Mouse (Mus musculus) kidney, adult 9 months (tissue): ENCODE measurements at regions not wholly inside any gene's neighbourhood (a gene's known extent, or its start where the extent isn't known, plus 50 kb on each side); places are given as distances from the start of the nearest gene placed in this dataset.
"Not testable (repeated sequence)": the region's sequence is repeated elsewhere in the genome, so short reads cannot be mapped to it uniquely, and the experiment has no call there.

Source experiments
- DNase-seq: peaks from one replicate; pipeline ENCODE4 v3.0.0; 2022

- no peak for DNase-seq
These were observed 132.9 kb downstream of the Tfec start for GRCm38 (mm10) chr6:16765354-16765753.

DNA sequence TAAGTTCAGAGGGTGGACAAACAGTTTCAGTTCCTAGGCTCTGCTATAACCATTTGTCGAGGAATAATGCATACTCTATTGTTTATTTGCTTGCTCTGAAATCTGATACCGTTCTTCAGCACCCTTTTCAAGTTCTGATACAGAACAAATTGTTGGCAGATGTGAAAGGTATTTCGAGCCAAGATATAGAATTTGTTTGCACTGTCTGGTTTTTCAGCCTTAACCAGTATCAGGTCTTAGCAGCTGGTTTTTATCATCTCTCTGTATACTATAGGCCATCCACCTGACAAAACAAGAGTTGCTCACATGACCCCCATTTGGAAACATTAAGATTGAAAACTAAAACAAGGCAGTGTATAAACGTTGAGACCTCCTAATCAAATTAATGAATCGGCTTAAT lies 133.5 kb downstream of the Tfec start:
- no peak for DNase-seq

GRCm38 (mm10) chr6:16755044-16755443 lies 143.2 kb downstream of the Tfec start:
- not testable (repeated sequence) for DNase-seq

DNA sequence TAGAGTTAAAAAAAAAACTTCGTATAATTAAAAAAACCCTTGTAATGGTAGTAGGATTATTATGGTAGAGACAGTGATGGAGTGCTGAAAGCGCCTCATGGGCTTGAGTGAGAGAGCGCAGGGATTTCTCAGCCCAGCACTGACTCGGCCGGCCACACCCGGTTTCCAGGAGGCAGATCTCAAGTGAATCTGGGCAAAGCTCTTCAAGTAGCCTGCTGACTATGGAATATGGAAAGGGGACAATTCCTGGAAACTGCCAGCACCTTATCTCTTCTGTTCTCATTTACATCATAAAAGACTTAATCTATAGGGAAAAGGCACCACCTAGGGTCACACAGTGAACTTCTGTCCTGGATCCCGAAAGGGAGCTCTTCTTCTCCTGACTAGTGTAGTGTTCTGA lies 165.1 kb downstream of the Tfec start:
- DNase-seq: no peak

GRCm38 (mm10) chr6:16732095-16732494 lies 166.1 kb downstream of the Tfec start:
- DNase-seq: peak; percentile 22

DNA sequence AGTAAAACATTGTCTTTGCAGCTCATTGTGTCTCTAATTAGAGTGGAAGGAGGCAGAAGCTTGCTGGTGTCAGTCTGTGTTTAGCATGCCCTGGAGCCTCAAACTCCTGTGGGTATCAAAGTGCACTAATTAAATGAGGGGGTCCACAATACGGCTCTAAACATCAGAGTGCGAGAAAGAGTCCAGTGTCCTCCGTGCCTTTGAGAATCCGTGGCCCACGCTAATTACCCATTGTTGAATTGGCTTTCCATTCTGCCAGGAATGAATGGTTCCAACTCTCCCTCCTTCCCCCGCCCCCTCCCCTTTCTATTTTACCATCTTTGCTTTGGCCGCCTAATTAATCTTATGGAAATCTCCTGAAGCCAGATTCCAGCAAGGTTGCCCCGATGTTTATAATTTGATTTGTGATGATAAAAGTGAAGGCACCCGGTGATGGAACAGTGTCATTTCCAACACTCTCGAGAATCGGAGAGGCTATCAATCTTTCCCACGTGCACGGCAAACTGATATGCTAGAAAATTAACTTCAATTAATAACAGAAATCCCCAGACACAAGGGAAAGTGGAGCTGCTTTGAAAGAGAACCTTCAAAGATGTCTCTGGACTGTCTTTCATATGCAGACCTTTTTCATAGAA lies 170.9 kb downstream of the Tfec start:
- DNase-seq: no peak

DNA sequence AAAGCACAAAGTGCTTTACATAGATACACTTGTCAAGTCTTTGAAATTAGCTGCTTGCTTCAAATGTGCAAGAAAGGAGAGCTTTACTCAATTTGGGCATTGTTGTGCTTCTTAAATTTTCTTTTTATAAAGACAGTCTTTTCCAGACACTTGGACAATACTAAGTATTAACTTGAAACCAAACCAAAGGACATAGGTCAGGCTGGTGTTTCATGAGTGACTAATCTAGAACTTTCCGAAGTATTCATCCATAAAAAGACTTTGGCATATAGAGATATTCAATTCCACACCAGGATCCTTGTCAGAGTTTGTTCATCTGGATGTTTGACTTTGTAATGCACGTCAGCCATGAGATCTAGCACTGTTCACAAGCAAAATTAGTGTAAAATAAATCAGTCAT lies 173.0 kb downstream of the Tfec start:
- DNase-seq: peak; percentile 51

- DNase-seq: no peak
These were observed 193.7 kb downstream of the Tfec start for GRCm38 (mm10) chr6:16704496-16704895.

DNA sequence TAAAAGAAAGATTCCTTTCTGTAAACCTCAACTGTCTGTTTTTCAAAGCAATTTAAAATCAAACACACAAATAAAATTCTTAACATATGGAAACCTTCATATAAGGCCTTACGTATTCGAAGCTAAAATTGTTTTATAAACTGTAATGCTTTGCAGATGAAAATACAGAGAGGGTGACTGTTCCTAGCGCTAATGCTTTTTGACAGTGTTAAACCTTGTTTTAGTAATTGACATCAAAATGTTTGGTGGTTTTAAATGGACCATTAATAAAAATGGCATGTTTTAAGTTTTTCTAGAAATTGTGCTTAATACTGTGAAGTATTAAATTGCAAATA lies 194.9 kb downstream of the Tfec start:
- no peak for DNase-seq

GRCm38 (mm10) chr6:16702706-16703411 lies 195.4 kb downstream of the Tfec start:
- no peak for DNase-seq

DNA sequence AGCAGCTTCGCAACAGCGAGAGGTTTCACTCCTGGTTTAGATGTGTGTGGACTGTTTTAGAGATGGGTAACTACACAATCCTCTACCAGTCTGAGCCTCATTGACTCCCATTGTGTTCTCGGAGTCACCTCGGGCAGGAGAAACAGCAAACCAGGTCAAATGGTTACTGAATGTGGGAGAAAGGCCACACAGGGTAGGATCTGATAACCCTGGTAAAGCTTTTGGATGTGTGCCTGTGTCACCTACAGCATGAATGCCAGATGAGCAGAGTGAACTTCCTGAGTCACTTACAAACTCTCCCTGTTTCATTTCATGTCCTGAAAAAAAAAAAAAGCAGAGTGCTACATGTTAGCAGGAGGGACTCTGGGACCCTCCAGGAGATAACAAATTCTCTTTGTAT lies 201.0 kb downstream of the Tfec start:
- DNase-seq: no peak

DNA sequence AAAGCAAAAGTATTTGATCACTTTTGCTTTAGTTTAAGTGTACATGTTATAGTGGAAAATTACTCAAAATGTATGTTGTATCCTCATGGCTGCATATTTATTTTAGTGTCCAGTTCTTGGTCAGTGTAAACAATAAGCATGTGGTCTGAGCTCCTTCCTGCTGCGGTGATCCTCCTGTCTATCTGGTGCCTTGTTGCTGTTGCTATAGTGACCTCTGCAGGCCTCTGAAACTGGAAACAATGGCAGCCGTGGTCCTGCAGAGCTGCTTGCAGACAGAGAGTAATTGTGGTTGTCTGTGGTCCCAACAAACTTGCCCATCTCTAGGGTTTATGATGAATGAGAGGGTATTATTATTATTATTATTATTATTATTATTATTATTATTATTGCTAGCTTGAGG lies 230.2 kb downstream of the Tfec start:
- no peak for DNase-seq

DNA sequence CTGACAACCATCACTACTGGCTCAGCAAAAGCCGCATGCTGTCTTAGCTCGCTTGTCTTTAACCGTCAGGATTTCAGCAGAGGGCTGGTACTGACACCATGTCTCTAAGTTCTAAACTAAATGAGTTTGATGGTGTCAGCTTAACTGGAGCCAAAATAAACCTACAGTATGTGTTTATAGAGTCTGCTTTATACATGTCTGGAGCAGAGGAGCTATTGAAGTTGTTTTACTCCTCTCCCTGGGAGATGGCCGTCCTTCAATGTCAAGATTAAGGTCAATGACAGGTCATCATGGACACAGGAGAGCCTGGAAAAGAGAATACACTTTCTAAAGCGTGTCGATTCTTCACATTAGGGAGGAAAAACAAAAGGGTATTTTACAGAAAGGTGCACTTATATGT lies 231.0 kb downstream of the Tfec start:
- DNase-seq: no peak

DNA sequence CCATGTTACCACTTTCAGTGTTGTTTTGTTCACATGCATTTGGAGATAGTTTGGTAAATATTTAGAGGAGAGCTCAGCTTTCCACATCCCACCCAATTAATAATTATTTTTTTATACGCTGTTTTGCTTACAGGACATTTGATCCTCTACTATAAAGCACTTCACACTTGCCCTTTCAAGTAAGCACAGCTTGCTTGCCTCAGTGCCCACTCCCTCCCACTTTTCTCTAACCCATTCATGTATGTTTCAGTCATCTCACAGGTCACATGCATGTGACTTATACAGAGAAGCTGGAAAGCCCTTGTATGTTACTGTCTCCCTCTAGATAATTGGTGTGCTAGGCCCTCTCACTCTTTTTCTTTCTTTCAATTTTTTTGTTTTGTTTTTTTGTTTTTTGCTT lies 252.0 kb downstream of the Tfec start:
- DNase-seq: no peak

- DNase-seq: no peak
These were observed 254.7 kb downstream of the Tfec start for GRCm38 (mm10) chr6:16643519-16643918.

GRCm38 (mm10) chr6:16636736-16637304 lies 261.4 kb downstream of the Tfec start:
- DNase-seq: no peak

- DNase-seq: no peak
These were observed 262.1 kb downstream of the Tfec start for GRCm38 (mm10) chr6:16636108-16636507.

- no peak for DNase-seq
These were observed 290.7 kb downstream of the Tfec start for GRCm38 (mm10) chr6:16607393-16608023.

DNA sequence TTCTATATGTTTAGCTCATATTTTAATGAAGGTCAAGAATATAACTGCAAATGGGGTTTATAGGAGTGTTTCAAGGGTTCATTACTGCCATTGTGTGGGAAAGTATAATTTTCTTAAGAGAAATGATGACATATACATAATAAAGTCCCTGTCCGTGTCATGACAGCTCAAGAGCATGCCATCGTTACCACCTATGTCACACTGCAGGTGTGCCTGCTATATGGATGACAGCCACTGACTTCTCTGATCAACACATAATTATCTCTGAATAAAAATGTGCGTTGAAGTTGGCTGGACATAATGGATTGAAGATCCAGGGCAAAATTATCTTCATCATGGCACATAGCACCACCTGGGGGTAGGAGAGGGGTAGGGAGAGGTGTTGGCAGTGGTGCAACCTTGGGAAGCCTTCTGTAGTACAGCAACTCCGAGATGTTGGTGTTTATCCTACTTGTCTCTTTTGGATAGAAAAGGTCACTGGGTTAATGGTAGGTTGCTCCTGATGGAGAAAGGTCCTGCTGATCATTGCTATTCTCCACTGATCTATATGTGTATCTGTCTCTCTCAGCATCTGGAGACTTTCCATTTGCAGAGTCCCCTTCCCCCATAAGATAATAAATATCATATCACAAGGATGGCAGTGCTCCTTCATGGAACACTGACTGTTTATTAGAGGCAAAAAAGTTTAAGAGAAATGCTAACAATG lies 291.4 kb downstream of the Tfec start:
- no peak for DNase-seq

DNA sequence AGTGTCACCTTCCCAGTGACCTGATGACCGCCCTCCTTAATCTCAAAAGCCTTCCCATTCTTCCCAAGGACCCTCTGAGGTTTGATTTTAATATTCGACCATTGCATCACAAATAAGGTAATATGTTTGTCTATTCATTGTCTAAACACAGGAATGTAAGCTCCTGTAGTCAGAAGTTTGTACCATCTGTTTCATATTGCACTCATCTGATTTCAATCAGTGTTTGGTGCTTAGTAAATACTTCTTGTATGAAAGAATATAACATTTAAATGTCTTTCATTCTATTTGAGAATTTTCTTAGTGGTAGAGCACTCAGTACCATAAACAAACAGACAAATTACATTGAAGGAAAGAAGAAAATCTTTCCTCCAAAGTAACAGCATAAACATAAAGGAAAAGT lies 305.8 kb downstream of the Tfec start:
- no peak for DNase-seq

DNA sequence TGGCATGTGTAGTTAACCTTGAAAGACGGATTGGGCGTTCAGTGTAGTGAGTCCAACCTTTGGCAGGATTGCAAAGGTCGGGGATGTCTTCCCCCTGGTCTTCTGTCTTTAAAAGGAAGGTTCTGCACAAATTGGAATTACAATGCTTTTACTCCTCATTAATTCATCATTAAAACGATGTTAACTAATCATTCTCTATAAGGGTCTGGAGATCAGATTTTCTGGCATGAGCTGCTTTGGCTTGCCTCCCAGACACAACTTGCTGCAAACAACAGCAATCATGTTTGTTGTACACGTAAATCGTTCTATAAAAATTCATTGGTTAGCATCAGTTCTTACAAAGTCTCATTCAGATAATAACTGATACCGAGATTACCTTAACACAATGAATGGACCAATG lies 315.9 kb downstream of the Tfec start:
- no peak for DNase-seq

DNA sequence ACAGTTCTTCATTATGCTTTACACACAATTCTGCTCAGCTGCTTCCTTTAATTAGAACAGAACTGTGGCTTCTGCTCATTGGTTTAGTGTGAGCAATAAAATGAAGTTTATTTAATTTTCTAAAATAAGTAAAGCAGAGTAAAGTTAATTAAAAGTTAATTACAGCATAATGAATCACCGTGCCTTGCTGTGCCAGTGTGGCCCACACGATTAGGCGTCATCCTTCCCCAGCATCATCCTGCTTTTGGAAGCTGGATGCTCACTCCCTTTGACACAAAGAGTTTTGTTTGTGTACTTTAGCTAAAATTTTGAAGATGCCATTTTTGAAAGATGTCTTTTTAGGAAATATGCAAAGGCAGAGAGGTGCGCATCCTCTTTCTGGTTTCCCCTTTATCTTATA lies 316.4 kb downstream of the Tfec start:
- no peak for DNase-seq

DNA sequence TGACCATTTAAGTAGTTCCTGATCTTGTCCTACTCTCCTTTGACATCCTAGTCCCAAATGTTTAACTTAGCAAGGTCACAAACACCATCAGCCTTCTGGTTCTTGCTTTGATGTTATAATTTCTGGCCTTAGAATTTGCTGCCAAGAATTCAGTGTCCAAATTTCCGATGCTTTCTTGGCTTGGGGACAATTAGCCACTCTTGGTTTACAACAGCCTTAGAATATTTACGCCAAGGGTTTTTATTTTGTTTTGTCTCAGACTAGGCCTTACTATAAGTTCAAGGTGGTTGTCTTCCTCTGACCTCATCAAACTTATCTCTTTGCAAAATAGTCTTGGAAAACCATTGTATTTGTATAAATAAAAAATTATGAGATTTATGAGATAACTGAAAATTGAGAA lies 322.4 kb downstream of the Tfec start:
- DNase-seq: no peak

DNA sequence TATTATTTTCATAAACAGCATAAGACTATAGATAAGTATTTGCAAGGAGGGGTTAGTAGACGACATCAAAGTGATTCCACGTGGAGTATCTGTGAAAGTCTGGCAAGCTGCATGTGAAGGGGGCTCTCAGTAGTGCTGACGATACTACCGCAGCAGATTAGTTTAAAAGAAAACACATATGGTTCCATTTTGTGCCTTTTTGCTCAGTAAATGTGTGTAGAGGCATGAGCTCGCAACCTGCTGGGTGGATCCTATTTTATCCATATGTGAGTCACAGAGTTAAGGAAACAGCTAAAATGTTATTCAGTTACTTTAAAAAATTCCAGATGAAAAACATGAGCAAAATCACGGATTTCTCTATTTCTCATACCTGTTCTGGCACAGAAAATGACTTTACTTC lies 325.4 kb downstream of the Tfec start:
- no peak for DNase-seq
